Mouse (Mus musculus) lung, postnatal 36 days (tissue): Measurements from ENCODE around the gene Map4k3.
"Not testable (repeated sequence)": the region's sequence is repeated elsewhere in the genome, so short reads cannot be mapped to it uniquely, and the experiment has no call there.

Experiments
- DNase-seq: peaks from one replicate; pipeline ENCODE4 v3.0.0; 2022; ENCODE audit warnings: mixed read lengths

The Map4k3 gene

GRCm38 (mm10) chr17:80562792-80563191 is 165.5 kb downstream of the Map4k3 start:
- no peak for DNase-seq

- peak; percentile 91 for DNase-seq
Observed at GRCm38 (mm10) chr17:80560669-80561401, 167.4 kb downstream of the Map4k3 start.

GRCm38 (mm10) chr17:80559745-80560144 is 168.5 kb downstream of the Map4k3 start:
- peak; percentile 21 for DNase-seq

- DNase-seq = peak; percentile 61
Observed at GRCm38 (mm10) chr17:80559050-80559449, 169.2 kb downstream of the Map4k3 start.

GRCm38 (mm10) chr17:80558583-80558982 is 169.7 kb downstream of the Map4k3 start:
- DNase-seq = no peak

GRCm38 (mm10) chr17:80557461-80557860 is 170.8 kb downstream of the Map4k3 start:
- DNase-seq = no peak

GRCm38 (mm10) chr17:80553318-80554270 is 174.7 kb downstream of the Map4k3 start:
- peak; percentile 93 for DNase-seq

GRCm38 (mm10) chr17:80552653-80553052 is 175.6 kb downstream of the Map4k3 start:
- DNase-seq = no peak

GRCm38 (mm10) chr17:80550981-80551380 is 177.3 kb downstream of the Map4k3 start:
- DNase-seq = no peak

- DNase-seq = no peak
Observed at GRCm38 (mm10) chr17:80546846-80547245, 181.4 kb downstream of the Map4k3 start.

GRCm38 (mm10) chr17:80546227-80546626 is 182.1 kb downstream of the Map4k3 start:
- DNase-seq = no peak

GRCm38 (mm10) chr17:80543646-80544045 is 184.6 kb downstream of the Map4k3 start:
- DNase-seq = no peak

GRCm38 (mm10) chr17:80537136-80537535 is 191.1 kb downstream of the Map4k3 start:
- DNase-seq = no peak

GRCm38 (mm10) chr17:80535633-80536032 is 192.7 kb downstream of the Map4k3 start:
- DNase-seq = no peak

- not testable (repeated sequence) for DNase-seq
Observed at GRCm38 (mm10) chr17:80531351-80531750, 196.9 kb downstream of the Map4k3 start.
